Mouse (Mus musculus) cerebellum, adult 2 months (tissue): ENCODE measurements around the gene Tfeb. TPM values are rescaled to one million over a fixed set of nuclear protein-coding genes. Genes with fewer than 3 reads are reported as not detected.

Experiments
- DNase-seq, 2 experiments: peaks; one replicate each; pipeline ENCODE4 v3.0.0; 2021
- H3K27ac ChIP-seq: fragments of 200-500 bp; 2 replicates; pipeline ENCODE4 v1.5.1; 2012; ENCODE audit warnings: low read length, control low read depth, inconsistent platforms; ENCODE audit not compliant: insufficient read depth
- H3K27me3 ChIP-seq: fragments of 200-500 bp; 2 replicates; pipeline ENCODE4 v1.6.1; 2012; ENCODE audit warnings: inconsistent platforms, mild to moderate bottlenecking, low read length, moderate library complexity; ENCODE audit not compliant: control insufficient read depth, insufficient read depth
- H3K4me1 ChIP-seq: fragments of 200-500 bp; 2 replicates; pipeline ENCODE4 v1.6.1; 2011; ENCODE audit warnings: low read length; ENCODE audit not compliant: control insufficient read depth, insufficient read depth
- H3K4me3 ChIP-seq: fragments of 200-500 bp; replicated peaks from 2 replicates; pipeline ENCODE3; 2011; ENCODE audit warnings: mild to moderate bottlenecking, low read depth, low read length, control low read depth; ENCODE audit not compliant: insufficient read depth
- CTCF ChIP-seq: fragments of 200-500 bp; IDR thresholded peaks from 2 replicates; pipeline ENCODE4 v1.5.1; 2011; ENCODE audit warnings: low read depth, mild to moderate bottlenecking, control low read depth, low read length, moderate library complexity, borderline replicate concordance; ENCODE audit not compliant: insufficient read depth
- POLR2A ChIP-seq: fragments of 200-500 bp; IDR thresholded peaks from 2 replicates; pipeline ENCODE4 v1.6.1; 2011; ENCODE audit warnings: low read length, control low read depth, borderline replicate concordance; ENCODE audit not compliant: insufficient read depth
- WGBS: fragments of 180-500 bp; shearing (Covaris S2); methylation state at CpG from one replicate; pipeline ENCODE4 v1.1.7; 2018; 5-methylcytosine and 5-hydroxymethylcytosine counted together
- polyA plus RNA-seq: library from polyadenylated mRNA; depleted of rRNA; stranded (reverse); fragments of >200 nt; gene quantifications from 2 replicates; pipeline ENCODE4 v1.2.3, GENCODE M21; 2012

Gene Tfeb
- polyA plus RNA-seq, 1 experiment = 27.5 TPM

GRCm38 (mm10) chr17:47818038-47818725 is 81.4 kb downstream of the Tfeb start:
- no peaks in the 10 kb centered on the region for H3K4me1 ChIP-seq
- H3K27ac ChIP-seq = no peak overlapping the region
- 82% methylated on average over 13 of the region's 13 CpGs for WGBS
- no peak for TF ChIP-seq CTCF
- TF ChIP-seq POLR2A = no peak
- no peaks in the 10 kb centered on the region for H3K27me3 ChIP-seq
- no peak for DNase-seq
- no peak overlapping the region for H3K4me3 ChIP-seq

- no peak for TF ChIP-seq POLR2A
- TF ChIP-seq CTCF = no peak
- H3K27ac ChIP-seq = no peak overlapping the region
- 38% methylated on average over 8 of the region's 8 CpGs for WGBS
- no peaks in the 10 kb centered on the region for H3K4me1 ChIP-seq
- no peak overlapping the region for H3K4me3 ChIP-seq
- DNase-seq = no peak
- no peaks in the 10 kb centered on the region for H3K27me3 ChIP-seq
These were observed 84.5 kb downstream of the Tfeb start for GRCm38 (mm10) chr17:47821339-47821738.

- 39% methylated on average over 9 of the region's 9 CpGs for WGBS
- Histone ChIP-seq H3K4me3 (no peak overlapping the region), H3K27ac (no peak overlapping the region), H3K4me1 (no peaks in the 10 kb centered on the region; the same call in 1 of the 2 replicates), H3K27me3 (peaks cover 4% of the 10 kb centered on the region; the same call in 1 of the 2 replicates)
- DNase-seq = no peak
- TF ChIP-seq CTCF (no peak), POLR2A (no peak)
These were observed 94.3 kb downstream of the Tfeb start for GRCm38 (mm10) chr17:47831161-47831560.

GRCm38 (mm10) chr17:47831772-47832171 is 94.9 kb downstream of the Tfeb start:
- peaks cover 4% of the 10 kb centered on the region; the same call in 1 of the 2 replicates for H3K27me3 ChIP-seq
- H3K4me3 ChIP-seq = no peak overlapping the region
- no peak for DNase-seq
- H3K27ac ChIP-seq = no peak overlapping the region
- H3K4me1 ChIP-seq = no peaks in the 10 kb centered on the region; the same call in 1 of the 2 replicates
- no peak for TF ChIP-seq POLR2A
- TF ChIP-seq CTCF = no peak
- 75% methylated on average over 5 of the region's 5 CpGs for WGBS

GRCm38 (mm10) chr17:47832501-47833028 is 95.7 kb downstream of the Tfeb start:
- no peak for TF ChIP-seq POLR2A
- no peak for TF ChIP-seq CTCF
- Histone ChIP-seq H3K4me3 (no peak overlapping the region), H3K27ac (no peak overlapping the region), H3K4me1 (no peaks in the 10 kb centered on the region; the same call in 1 of the 2 replicates), H3K27me3 (peaks cover 4% of the 10 kb centered on the region; the same call in 1 of the 2 replicates)
- WGBS = 11% methylated on average over 17 of the region's 17 CpGs
- DNase-seq = no peak

- Histone ChIP-seq H3K4me1 (no peaks in the 10 kb centered on the region; the same call in 1 of the 2 replicates), H3K27ac (no peak overlapping the region), H3K4me3 (no peak overlapping the region), H3K27me3 (peaks cover 4% of the 10 kb centered on the region; the same call in 1 of the 2 replicates)
- TF ChIP-seq POLR2A = no peak
- TF ChIP-seq CTCF = no peak
- WGBS = 1% methylated on average over 36 of the region's 45 CpGs
- DNase-seq = no peak
These were observed 96.3 kb downstream of the Tfeb start for GRCm38 (mm10) chr17:47833029-47833627.

- H3K4me1 ChIP-seq = no peaks in the 10 kb centered on the region; the same call in 1 of the 2 replicates
- no peak overlapping the region for H3K4me3 ChIP-seq
- peaks cover 4% of the 10 kb centered on the region; the same call in 1 of the 2 replicates for H3K27me3 ChIP-seq
- no peak for TF ChIP-seq CTCF
- TF ChIP-seq POLR2A = no peak
- DNase-seq = no peak
- H3K27ac ChIP-seq = no peak overlapping the region
- WGBS = 2% methylated on average over 45 of the region's 45 CpGs
These were observed 97.0 kb downstream of the Tfeb start for GRCm38 (mm10) chr17:47833628-47834481.
